Mouse (Mus musculus) inflammation-experienced regulatory T-cells (primary cell): Measurements from ENCODE around the gene Mark4. TPM values are rescaled to one million over a fixed set of nuclear protein-coding genes. Genes with fewer than 3 reads are reported as not detected.

Source experiments
- polyA plus RNA-seq, 2 experiments: library from polyadenylated mRNA; unstranded; fragments of 100-300 nt; shearing (Covaris generic); gene quantifications; one replicate each; pipeline ENCODE4 v1.2.1; 2017

The Mark4 gene
- polyA plus RNA-seq: 1 to 10 TPM; 6.1 to 8.5 TPM

DNA sequence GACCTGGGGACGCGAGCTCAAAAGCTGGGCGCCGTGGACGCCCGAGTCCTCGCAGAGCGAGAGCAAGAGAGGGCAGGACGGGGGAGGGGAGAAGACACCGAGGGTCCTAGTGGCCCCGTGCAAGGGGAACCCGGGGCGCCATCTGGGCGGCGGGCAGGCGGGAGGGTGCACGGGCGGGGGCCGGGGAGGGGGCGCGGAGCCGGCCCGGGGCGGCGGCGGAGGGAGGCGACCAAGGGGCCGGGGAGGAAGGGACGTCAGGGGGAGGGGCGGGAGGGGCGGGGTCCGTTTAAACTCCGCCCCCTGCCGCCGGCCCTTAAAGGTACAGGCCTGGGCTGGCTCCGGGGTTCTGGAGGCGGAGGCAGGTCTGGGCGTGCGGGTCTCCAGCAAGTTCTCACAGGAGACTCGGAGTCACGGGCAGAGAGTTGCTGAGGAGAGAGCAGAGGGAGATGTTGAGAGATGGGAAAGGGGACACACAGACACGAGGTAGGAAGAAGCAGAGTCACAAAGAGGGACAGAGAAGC is at the start of gene Mark4:
Gene Mark4 (minus strand): TSS at position 231 of the 521 bp plus-strand sequence.

DNA sequence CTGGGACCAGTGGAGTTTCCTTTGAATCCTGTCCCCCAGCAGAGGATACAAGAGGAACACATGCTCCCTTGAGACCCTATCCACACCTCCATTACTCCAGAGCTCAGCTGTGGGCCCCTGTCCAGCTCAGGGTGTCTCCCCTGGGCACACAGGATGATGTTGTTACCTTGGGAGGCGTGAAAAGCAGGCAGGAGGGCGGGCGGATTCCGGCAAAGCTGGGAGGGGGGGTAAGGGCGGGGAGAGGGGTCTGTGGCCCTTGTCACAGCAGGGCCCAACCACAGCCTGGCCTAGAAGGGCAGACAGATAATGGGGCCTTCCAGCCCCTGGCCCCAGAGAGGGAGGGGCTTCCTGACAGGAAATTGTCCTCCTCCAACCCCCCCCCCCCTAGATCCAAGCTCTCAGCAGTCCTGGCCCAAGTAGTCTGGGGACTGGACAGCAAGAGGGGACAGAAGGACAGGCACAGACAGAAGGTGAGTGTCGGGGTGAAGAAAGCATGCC is 4.3 kb upstream of the Mark4 start, which contains the start of gene Exoc3l2:
Gene Exoc3l2 (plus strand): TSS at position 448 of the 498 bp plus-strand sequence.

GRCm38 (mm10) chr7:19404476-19404875 is 54.1 kb downstream of the Mark4 start, which contains the start of gene Ckm:
Ckm (plus strand) TSS chr7:19404776.

DNA sequence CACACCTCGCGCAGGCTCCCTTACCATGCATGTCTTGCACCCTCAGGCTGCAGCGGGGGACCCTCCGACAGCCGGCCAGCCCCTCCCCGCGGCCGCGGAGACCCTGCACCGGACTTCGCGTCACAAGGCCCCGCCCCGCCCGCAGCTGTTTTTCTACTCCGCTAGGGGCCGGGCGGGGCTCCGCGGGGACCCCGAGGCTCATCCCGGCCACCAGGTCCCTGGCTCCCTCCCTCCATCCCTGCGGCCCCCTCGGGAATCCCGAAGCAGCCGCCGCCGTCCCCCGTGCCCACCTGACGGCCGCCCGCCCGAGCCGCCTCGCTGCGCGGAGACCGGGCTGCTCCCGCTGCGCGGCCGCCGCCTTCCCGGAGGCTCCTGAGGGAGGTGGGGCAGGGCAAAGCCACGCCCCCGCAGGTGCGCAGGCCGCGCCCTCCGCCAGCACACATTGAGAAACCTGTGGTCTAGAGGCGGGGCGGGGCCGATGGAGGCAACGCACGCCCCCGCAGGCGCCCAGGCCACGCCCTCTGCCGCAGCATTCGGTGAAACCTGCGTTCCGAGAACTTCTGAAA is 54.8 kb downstream of the Mark4 start, which contains the start of gene Klc3:
Gene Klc3 (minus strand): TSS at position 374 of the 566 bp plus-strand sequence.

DNA sequence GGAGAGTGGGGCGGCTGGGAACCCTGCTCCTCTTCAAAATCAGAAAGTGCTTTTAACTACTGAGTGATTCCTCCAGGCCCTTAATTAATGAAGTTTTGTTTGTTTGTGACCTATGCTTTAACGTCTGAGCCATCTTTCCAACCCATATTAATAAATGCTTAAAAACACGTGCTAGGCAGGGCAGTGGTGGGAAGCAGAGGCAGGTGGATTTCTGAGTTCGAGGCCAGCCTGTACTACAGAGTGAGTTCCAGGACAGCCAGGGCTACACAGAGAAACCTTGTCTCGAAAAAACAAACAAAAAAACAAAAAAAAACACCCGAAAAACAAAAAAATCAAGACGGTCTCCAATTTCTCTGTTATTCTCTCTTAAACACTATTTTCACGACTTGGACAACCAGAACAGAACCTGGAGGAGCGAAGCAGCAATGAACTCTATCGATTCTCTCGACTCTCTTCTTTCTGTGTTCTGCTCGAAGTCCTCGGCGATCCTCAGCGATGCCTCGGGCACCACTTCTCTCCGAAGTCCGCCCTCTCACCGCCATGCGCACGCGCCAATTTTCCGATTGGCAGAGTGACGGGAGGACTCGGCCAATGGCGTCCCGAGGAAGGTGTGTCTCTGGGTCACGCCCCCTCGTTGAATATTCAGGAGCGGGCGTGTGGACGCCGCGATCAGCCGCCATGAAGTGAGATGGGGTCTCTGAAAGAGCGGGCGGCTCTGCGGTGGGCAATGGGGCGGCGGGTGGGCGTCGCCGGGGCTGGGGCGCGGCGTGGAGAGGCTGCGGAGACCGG is 77.0 kb downstream of the Mark4 start, which contains the start of gene Ercc2:
Gene Ercc2 (plus strand): TSS at position 634 of the 789 bp plus-strand sequence.

Other genes with a start within 250 kb of the Mark4 start
- gene Gpr4, start 246.3 kb downstream of the Mark4 start, polyA plus RNA-seq: under 1 TPM in 1 of 2 experiments, not detected in 1; 0.27 TPM
- 10 to 100 TPM; 21.1 to 31.1 TPM for gene Opa3, start 230.5 kb downstream of the Mark4 start, polyA plus RNA-seq
- gene Vasp, start 187.0 kb downstream of the Mark4 start, polyA plus RNA-seq: 100 to 1,000 TPM; 264 to 271 TPM
- gene Ppm1n, start 178.8 kb downstream of the Mark4 start, polyA plus RNA-seq: 1 to 10 TPM; 3.8 to 5.0 TPM
- gene Rtn2, start 176.2 kb downstream of the Mark4 start, polyA plus RNA-seq: under 1 TPM; 0.49 to 0.80 TPM
- gene Fosb, start 148.8 kb downstream of the Mark4 start, polyA plus RNA-seq: 1 to 10 TPM; 2.0 to 3.1 TPM
- 10 to 100 TPM; 75.1 to 88.2 TPM for gene Ercc1, start 114.0 kb downstream of the Mark4 start, polyA plus RNA-seq
- 10 to 100 TPM in 1 of 2 experiments, 1 to 10 TPM in 1; 9.9 to 14.4 TPM for gene Cd3eap, start 99.3 kb downstream of the Mark4 start, polyA plus RNA-seq
- gene Ppp1r13l, start 99.1 kb downstream of the Mark4 start, polyA plus RNA-seq: 1 to 10 TPM in 1 of 2 experiments, under 1 TPM in 1; 0.48 to 1.3 TPM
- gene Ercc2, start 76.8 kb downstream of the Mark4 start, polyA plus RNA-seq: 10 to 100 TPM in 1 of 2 experiments, 1 to 10 TPM in 1; 9.8 to 12.6 TPM
- gene Klc3, start 54.7 kb downstream of the Mark4 start, polyA plus RNA-seq: 10 to 100 TPM; 12.0 to 18.6 TPM
- gene Ckm, start 54.0 kb downstream of the Mark4 start, polyA plus RNA-seq: 1 to 10 TPM in 1 of 2 experiments, under 1 TPM in 1; 0.45 to 2.1 TPM
- under 1 TPM in 1 of 2 experiments, not detected in 1; 0.09 TPM for gene Exoc3l2, start 4.5 kb upstream of the Mark4 start, polyA plus RNA-seq
- 1 to 10 TPM; 9.1 to 9.8 TPM for gene Bloc1s3, start 49.5 kb upstream of the Mark4 start, polyA plus RNA-seq
- 100 to 1,000 TPM in 1 of 2 experiments, 10 to 100 TPM in 1; 79.0 to 101 TPM for gene Trappc6a, start 49.6 kb upstream of the Mark4 start, polyA plus RNA-seq
- under 1 TPM in 1 of 2 experiments, not detected in 1; 0.60 TPM for gene Nkpd1, start 59.0 kb upstream of the Mark4 start, polyA plus RNA-seq
- gene Ppp1r37, start 104.3 kb upstream of the Mark4 start, polyA plus RNA-seq: 10 to 100 TPM; 15.7 to 15.9 TPM
- gene Zfp296, start 118.5 kb upstream of the Mark4 start, polyA plus RNA-seq: 1 to 10 TPM in 1 of 2 experiments, under 1 TPM in 1; 0.94 to 1.7 TPM
- gene Gemin7, start 118.8 kb upstream of the Mark4 start, polyA plus RNA-seq: 100 to 1,000 TPM; 111 to 136 TPM
- gene Clasrp, start 145.7 kb upstream of the Mark4 start, polyA plus RNA-seq: 10 to 100 TPM; 59.6 to 76.8 TPM
- gene Relb, start 170.6 kb upstream of the Mark4 start, polyA plus RNA-seq: 100 to 1,000 TPM in 1 of 2 experiments, 10 to 100 TPM in 1; 95.9 to 105 TPM
- gene Clptm1, start 206.2 kb upstream of the Mark4 start, polyA plus RNA-seq: 100 to 1,000 TPM; 150 to 152 TPM
- gene Apoc2, start 219.1 kb upstream of the Mark4 start, polyA plus RNA-seq: not detected
- not detected for gene Gm44805, start 222.6 kb upstream of the Mark4 start, polyA plus RNA-seq
- gene Apoc4, start 222.7 kb upstream of the Mark4 start, polyA plus RNA-seq: under 1 TPM in 1 of 2 experiments, not detected in 1; 0.07 TPM
- 1 to 10 TPM in 1 of 2 experiments, not detected in 1; 1.5 TPM for gene Apoc1, start 233.8 kb upstream of the Mark4 start, polyA plus RNA-seq
- 10 to 100 TPM; 10.9 to 46.1 TPM for gene Apoe, start 240.4 kb upstream of the Mark4 start, polyA plus RNA-seq